Mouse (Mus musculus) erythroid progenitor cell, adult 5-6 weeks (primary cell): Measurements from ENCODE around the gene Slc26a5. TPM values are rescaled to one million over a fixed set of nuclear protein-coding genes. Genes with fewer than 3 reads are reported as not detected.

Experiments
- ATAC-seq: replicated peaks from 2 replicates; pipeline ENCODE4 v1.8.0; 2016; ENCODE audit warnings: moderate number of reproducible peaks, mild to moderate bottlenecking, moderate TSS enrichment, inconsistent platforms; ENCODE audit not compliant: poor library complexity, low FRiP score, severe bottlenecking
- total RNA-seq, 2 experiments: library from RNA; stranded (forward) in 1 of 2; stranded (reverse) in 1 of 2; fragments of 150-400 nt in 1 of 2; fragments of 186-747, 209-891 nt in 1 of 2; gene quantifications; 2 replicates each; pipeline versions ENCODE4 v1.2.3 to v1.2.4; 2015 to 2017; ENCODE audit warnings: low replicate concordance in 2 of 2

Gene Slc26a5
- total RNA-seq (2015; ENCODE audit: low replicate concordance) = not detected in 2 replicates
- not detected in 2 replicates for total RNA-seq (2017; ENCODE audit: low replicate concordance)

- no peak for ATAC-seq
These were observed at the start of gene Slc26a5 for GRCm38 (mm10) chr5:21865346-21866107. Slc26a5 (minus strand) TSS chr5:21865604.

GRCm38 (mm10) chr5:21914776-21915175, 49.4 kb upstream of the Slc26a5 start:
- no peak for ATAC-seq

GRCm38 (mm10) chr5:21912835-21913530, 47.6 kb upstream of the Slc26a5 start:
- ATAC-seq = no peak

- ATAC-seq = no peak
These were observed 45.3 kb upstream of the Slc26a5 start for GRCm38 (mm10) chr5:21910726-21911125.

GRCm38 (mm10) chr5:21909713-21910112, 44.3 kb upstream of the Slc26a5 start:
- no peak for ATAC-seq

GRCm38 (mm10) chr5:21901411-21901810, 36.0 kb upstream of the Slc26a5 start:
- no peak for ATAC-seq

- no peak for ATAC-seq
These were observed 35.5 kb upstream of the Slc26a5 start for GRCm38 (mm10) chr5:21900891-21901290.

- ATAC-seq = no peak
These were observed 33.5 kb upstream of the Slc26a5 start for GRCm38 (mm10) chr5:21898875-21899274.

GRCm38 (mm10) chr5:21896586-21896985, 31.2 kb upstream of the Slc26a5 start:
- ATAC-seq = no peak

GRCm38 (mm10) chr5:21894168-21894567, 28.8 kb upstream of the Slc26a5 start:
- no peak for ATAC-seq

GRCm38 (mm10) chr5:21866750-21867149, 1.3 kb upstream of the Slc26a5 start:
- no peak for ATAC-seq

- ATAC-seq = no peak
These were observed 908 bp upstream of the Slc26a5 start for GRCm38 (mm10) chr5:21866311-21866712.

GRCm38 (mm10) chr5:21858653-21859052, 6.8 kb downstream of the Slc26a5 start:
- ATAC-seq = no peak

GRCm38 (mm10) chr5:21851679-21852340, 13.6 kb downstream of the Slc26a5 start:
- ATAC-seq = no peak

- no peak for ATAC-seq
These were observed 18.0 kb downstream of the Slc26a5 start for GRCm38 (mm10) chr5:21847438-21847837.

- no peak for ATAC-seq
These were observed 18.7 kb downstream of the Slc26a5 start for GRCm38 (mm10) chr5:21846616-21847290.

- no peak for ATAC-seq
These were observed 20.7 kb downstream of the Slc26a5 start for GRCm38 (mm10) chr5:21844676-21845075.

GRCm38 (mm10) chr5:21831761-21832160, 33.6 kb downstream of the Slc26a5 start:
- ATAC-seq = no peak

- ATAC-seq = no peak
These were observed 36.5 kb downstream of the Slc26a5 start for GRCm38 (mm10) chr5:21828855-21829254.

- ATAC-seq = no peak
These were observed 37.8 kb downstream of the Slc26a5 start for GRCm38 (mm10) chr5:21827643-21828042.
